Mouse (Mus musculus) frontal cortex, postnatal 36 days (tissue): ENCODE results near the gene Hoxd11.

Source experiments
- DNase-seq, 2 experiments: peaks; one replicate each; pipeline ENCODE4 v3.0.0; 2022; ENCODE audit warnings: low spot score in 2 of 2

The Hoxd11 gene

DNA sequence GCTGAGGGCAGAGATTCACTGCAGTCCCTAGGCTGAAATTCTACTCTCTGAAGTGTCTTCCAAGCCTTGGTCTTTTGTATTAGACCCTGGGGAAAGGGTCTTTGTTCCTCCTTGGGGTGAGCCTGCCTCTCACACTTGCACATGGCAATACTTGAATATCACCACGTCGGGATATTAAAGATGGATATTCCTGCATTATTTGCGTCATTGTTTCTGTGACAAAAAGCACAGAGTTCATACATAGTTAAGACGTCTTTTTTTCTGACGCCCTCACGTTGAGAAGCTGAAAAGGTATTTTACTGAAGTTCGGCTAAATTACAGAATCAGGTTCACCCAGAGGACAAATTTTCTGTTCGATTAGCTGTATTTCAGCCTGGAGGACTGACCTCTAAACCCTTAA lies 51.0 kb downstream of the Hoxd11 start:
- DNase-seq = no peak

GRCm38 (mm10) chr2:74731055-74731454 lies 51.7 kb downstream of the Hoxd11 start:
- no peak for DNase-seq

- no peak for DNase-seq
Measured at GRCm38 (mm10) chr2:74731799-74732512, 52.6 kb downstream of the Hoxd11 start.

DNA sequence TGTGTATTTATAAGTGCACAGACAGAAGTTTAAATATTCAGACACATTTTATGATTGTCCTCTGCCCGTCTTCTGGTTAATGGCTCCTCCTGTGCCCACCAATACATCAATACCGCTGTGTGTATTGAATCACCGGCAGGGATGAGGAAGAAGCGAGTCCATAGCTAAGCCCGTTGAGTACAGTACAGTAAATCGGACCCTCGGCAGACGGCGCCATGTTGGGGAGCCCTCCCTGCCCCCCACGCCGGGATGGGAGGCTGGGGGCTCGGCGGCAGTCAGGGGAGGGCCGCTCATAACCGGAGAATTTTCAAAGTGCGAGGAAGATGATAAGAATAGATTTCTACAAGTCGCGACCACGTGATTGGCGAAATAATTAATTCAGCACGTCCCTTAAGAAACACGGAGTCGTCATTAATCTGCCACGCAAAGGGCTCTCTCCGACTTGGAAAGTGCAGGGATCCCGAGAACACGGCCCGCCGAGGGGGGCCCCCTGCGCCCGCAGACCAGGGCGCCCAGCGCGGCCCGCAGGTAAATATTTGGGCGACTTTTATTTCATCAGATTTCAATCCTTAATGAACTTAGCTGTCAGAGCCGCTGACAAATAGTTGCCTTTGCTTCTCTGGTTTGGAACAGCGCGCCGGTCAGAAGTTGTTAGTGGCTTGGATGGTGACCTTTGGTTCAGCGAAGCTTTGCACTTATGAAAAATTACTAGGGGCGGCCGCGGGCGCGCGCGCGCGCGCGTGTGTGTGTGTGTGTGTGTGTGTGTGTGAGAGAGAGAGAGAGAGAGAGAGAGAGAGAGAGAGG lies 53.4 kb downstream of the Hoxd11 start:
- no peak for DNase-seq

- no peak for DNase-seq
Measured at GRCm38 (mm10) chr2:74733317-74733661, 53.9 kb downstream of the Hoxd11 start.

DNA sequence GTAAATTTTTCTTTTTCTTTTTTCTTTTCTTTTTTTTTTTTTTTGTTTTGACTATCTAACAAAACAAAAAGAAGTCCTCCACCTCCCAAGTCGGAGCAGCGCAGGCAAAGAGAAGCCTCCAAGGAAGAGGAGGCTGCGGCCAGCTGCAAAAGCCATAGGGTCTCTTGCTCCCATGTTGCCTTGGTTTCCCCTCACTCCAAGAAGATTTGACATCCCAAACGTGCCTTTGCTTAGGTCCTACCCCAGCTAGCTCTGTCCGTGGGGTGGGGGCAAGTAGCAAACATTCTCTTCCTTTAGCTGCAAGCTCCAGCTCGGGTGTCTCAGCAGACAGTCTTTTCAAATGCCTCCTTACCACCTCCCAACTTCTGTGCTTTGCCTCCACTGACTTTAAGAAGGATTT lies 54.4 kb downstream of the Hoxd11 start:
- DNase-seq = no peak

DNA sequence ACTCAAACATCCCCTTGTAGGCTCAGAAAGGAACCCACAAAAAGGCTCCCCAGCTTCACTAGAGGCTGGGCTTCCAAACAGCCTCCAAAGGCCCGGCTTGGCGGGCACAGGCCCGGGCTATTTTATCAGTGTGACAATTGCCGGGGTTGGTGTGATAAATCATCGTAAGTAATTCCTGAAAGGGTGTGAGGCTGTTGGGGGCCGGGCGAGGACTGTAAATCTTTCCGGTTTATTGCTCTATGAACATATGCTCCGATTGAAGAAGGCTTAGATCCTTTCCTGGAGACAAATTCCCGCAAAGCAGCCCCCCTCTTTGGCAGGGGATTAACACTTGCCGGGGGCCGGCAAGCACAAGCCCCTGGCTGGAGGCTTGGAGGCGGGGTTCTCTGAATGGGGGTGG lies 55.1 kb downstream of the Hoxd11 start:
- DNase-seq = no peak

DNA sequence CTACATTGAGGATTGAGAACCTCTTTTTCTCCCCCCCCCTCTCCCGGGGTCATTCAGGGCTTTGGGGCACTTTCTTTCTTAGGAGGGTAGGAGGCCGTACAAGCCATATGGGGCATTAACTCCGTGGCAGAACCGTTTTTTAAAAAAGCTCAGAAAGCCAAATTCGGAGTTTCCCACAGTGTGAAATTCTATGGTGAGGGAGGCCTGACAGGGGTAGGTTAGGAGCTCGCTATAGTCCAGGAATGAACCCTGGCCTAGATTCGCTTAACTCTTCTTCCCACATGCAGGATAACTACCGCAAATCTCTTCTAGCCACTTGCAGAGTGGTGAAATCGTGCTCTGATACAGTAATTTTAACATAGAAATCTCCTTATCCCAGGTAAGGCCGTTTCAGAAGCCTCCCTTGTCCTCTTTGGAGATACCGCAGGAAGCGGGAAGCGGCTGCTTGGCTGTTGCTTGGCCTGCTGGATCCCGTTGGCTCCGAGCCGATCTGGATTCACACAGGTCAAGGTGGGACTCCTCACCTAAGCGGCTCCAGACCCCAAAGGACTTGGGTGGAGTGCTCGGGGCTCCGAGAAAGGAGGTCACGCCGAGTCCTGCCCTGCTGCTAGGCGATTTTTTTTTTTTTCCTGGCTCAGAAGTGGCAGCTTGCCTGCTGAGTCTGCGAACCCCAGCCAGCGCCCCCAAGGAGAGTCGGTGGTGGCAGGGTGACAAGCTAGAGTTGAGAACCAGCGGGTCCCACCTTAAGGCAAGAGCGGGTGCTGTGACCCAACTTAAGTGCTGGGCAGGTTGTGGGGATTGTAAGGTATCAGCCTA lies 55.8 kb downstream of the Hoxd11 start:
- no peak for DNase-seq

- DNase-seq = no peak
Measured at GRCm38 (mm10) chr2:74735851-74736687, 56.7 kb downstream of the Hoxd11 start.
